Mouse (Mus musculus) kidney, adult 11 months (tissue): ENCODE data around the gene Itga5.
"Not testable (repeated sequence)": the region's sequence is repeated elsewhere in the genome, so short reads cannot be mapped to it uniquely, and the experiment has no call there.

Source experiments
- DNase-seq: peaks from one replicate; pipeline ENCODE4 v3.0.0; 2022

The Itga5 gene

DNA sequence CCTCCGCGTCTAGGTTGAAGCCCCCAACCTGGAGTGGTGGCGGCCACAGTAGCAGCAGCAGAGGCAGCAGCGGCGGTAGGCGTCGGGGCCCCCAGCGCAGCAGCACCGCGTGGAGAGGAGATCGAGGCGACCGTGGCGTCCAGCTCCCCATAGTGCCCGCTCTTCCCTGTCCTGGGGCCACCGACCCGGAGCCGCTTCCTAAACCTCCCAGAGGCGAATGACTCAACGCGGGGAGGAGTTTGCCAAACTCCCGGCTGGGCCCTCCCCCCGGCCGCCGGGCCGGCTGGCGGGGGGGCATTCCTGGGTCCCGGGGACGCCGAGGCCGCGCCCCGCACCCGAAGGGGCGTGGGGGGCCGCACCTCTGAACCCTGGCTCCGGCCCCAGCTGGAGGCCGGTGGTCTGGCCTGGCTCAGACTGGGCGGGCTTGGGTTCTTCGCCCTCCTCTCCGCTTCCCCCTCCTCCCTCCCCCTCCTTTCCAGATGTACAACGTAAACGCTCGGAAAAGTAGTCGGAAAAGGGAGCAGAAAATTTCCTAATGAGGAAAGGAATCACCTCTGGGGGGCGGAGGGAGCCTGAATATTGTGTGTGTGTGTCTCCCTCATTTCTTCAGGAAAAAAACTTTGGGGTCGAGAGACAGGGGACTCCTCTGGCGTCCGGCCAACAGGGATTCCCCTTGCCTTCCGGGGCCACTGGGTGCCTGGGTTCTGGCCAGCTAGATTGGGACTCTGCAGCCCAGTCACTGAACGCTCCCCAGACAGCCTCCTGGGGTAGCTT, at the start of gene Itga5:
Gene Itga5, minus strand, starts transcription at position 388 of the 774 bp plus-strand sequence.
- DNase-seq, result peak; percentile 56

DNA sequence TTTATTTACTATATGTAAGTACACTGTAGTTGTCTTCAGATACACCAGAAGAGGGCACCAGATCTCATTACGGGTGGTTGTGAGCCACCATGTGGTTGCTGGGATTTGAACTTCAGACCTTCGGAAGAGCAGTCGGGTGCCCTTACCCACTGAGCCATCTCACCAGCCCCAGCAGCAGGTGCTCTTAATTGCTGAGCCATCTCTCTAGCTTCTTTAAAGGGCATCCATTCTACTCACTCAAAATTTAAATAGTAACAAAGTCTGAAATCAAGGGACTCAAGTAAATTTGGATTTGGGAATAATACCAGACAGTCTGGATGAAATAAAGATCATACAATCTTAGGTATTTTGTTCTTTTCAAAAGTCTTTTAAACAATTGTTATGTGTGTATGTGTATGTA, 39.0 kb upstream of the Itga5 start:
- DNase-seq, result not testable (repeated sequence)

DNA sequence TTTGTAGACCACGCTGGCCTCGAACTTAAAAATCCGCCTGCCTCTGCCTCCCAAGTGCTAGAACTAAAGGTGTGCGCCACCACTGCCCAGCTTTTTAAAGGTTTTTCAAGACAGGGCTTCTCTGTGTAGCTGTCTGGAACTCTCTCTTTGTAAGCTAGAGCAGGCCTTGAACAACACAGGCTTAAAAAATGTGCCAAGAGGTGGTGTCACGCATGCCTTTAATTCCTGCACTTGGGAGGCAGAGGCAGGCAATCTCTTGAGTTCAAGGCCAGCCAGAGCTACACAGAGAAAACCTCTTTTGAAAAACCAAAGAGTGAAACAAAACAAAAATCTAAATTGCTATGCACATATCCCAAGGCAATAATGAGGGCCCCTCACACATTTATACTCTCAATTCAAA, 34.8 kb upstream of the Itga5 start:
- no peak for DNase-seq

DNA sequence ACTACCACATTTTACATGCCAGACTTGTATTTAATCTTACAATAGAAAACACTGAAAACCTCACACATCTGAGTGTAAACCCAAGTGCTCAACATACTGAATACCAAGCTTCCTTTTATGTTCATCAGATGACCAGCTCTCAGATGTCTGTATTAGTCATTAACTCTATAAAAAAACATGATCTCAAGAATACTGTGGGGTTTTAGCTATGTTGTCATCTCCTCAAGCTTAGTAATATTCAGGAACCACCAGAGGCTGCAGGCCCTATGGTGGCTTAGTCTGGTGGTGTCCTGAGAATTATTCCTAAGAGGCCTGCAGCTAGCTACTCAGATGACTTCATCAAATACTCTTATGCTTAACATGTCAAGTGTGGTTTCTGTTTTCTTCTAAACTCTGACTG, 27.0 kb upstream of the Itga5 start:
- no peak for DNase-seq

DNA sequence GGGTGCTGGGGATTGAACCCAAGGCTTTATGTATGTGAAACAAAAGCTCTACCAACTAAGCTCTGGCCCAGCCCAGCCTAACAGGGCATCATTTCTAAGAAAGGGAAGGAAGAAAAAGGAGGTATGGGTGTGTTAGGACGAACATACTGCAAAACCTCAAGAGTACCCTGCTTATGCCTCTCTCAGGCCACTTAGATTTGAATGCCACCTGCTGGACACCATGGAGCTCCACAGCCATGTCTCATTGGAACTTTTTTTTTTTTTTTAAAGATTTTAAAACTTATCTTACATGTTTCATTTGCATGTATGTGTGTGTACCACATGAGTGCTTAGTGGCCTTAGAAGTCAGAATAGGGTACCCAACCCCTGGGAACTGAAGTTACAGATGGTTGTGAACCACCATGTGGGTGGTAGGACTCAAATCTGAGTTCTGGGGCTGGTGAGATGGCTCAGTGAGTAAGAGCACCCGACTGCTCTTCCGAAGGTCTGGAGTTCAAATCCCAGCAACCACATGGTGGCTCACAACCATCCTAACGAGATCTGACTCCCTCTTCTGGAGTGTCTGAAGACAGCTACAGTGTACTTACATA, 22.1 kb upstream of the Itga5 start:
- DNase-seq, result no peak

DNA sequence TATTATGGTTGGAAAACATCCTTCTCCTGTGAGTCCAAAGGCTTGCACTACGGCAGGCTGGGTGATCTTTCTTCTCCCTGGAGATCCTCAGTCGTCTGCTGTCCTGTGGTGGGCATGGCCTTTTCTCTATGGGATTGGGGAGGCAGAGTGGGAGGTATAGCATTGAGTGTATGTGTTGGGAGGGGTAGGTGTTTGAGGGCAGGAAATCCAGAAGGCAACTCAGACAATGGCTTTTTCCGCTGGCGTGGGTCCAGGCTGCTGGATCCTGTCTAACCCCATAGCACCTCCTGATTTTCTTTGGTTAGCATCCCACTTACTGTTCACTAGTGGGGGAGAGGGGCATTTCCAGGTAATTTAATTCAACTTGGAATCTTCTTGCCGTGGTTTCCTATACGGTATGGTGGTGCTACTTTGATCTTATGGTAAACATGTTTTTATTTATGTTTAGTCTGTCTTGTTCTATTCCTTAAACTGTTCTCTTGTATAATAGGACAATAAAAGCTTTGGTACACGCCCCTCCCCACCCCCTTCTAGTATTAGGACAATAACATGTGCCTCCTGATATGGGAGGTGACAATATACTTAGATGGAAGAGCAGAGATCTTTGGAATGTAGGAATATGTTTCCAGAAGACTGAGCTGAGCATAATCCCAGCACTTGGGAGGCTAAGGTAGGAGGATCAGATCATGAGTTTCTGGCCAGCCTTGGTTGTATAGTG, 17.4 kb upstream of the Itga5 start:
- DNase-seq, result peak; percentile 68

DNA sequence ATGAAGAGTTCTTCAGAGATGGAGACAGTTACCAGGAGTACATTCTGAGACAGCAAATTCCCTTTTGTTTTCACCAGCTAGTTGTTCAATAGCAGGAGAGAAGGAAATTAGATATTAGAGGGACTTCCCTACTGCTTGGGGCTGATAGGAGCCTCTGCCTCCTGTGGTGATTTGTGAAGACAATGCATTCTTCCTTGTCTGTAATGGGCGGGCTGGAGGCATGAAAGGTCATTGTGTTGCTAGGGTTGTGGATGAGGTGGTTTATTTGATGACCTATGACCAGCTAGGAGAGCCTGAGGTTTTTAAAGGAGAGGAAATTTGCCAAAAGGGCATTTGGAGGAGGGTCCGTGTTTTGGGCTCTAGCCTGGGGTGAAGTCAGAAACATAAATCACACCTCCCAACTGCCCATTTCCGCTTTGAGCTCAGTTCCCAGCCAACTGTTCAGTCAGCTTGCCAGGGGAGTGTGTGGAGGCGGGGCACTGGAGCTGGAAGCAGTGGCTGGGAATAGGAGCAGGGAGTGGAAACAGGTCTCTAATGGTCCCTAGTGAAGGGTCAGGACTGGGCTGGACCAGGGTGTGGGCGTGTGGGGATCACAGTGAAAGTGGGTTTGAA, 16.3 kb upstream of the Itga5 start:
- peak; percentile 83 for DNase-seq

DNA sequence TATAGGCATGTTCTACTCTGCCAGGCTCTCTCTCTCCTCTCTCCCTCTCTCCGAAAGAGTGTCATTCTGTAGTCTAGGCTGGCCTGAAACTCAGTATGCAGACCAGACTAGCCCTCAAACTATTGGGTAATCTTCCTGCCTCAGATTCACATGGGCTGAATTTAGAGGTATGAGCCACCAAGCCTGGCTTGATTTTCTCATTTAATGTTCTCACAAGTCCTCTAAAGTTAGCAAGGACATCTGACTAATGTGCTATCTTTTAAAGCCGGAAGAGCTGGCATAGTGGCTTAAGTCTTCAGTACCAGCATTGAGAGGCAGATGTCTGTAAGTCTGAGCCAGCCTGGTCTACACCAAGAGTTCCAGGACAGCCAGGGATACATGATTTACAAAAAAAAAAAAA, 15.5 kb upstream of the Itga5 start:
- no peak for DNase-seq

DNA sequence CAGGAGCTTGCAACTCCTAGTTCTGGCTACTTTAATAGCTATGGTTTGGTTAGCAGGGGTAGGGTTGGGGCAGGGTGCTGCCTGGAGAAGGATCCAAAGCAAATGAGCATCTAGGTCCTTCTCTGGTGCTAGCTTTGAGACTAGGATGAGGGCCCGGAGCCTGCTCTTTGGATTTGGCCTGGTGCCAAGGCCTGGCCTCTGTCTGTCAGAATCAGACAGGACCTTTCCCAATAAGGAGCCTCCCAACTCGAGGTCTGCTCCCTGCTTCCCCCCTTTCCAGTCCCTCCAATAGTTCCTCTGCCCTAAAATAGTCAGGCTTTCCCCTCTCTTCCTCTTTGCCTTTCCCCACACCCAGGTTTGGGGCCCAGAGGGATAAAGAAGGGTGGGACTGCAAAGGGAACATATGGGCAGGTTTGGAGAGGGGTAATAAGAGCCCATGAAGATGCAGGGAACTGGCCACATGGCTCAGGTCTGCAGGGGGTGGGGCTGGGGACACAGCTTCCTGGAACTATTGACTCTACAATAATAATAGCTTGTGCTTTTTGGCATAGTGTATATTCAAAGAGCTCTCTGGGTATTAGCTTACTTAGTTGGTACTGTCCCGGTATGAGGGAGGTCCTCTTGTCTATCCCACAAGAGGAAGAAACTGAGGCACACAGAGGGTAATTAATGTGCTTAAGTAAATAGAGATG, 12.2 kb upstream of the Itga5 start:
- DNase-seq, result no peak

DNA sequence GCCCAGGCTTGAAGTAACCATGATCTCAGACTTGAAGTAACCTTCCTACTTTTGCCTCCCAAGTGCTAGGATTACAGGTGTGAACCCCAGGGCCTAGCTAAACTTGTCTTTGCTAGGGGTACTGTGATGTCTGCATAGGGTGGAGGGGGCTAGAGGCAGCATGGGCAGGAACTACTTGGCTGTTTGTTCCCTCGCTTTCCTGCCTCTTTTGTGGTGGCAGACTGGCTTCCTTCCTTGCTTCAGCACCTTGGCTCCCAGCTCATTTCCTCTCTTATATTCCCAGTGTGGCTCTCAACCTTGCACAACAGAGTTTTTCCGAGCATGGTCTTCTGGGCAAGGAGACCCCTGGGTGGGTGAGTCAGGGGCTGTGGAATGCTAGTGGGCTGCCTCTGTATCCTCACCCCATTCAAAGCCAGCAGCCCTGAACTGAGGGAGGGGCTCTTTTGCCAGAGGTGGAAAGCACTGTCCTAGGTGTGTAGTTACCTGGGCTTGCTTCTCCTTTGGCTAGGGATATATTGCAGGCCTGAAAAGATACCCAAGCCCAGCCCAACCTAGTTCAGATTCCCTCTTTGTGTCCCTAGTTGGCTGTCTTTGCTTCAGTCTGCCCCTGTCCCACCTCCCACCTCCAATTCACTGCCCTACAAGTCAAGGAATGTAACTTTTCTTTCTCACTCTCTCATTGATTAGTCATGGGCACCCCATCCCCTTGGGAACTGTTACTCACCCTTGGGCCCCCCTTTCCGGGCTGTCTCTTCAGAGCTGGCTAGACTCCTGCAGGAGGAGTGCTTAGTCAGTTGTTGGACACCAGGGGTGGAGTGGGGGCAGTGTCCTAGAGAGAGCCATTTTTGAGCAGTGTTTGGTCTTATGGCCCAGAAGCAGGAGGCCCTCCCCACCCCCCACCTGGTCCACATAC, 11.4 kb upstream of the Itga5 start:
- no peak for DNase-seq

DNA sequence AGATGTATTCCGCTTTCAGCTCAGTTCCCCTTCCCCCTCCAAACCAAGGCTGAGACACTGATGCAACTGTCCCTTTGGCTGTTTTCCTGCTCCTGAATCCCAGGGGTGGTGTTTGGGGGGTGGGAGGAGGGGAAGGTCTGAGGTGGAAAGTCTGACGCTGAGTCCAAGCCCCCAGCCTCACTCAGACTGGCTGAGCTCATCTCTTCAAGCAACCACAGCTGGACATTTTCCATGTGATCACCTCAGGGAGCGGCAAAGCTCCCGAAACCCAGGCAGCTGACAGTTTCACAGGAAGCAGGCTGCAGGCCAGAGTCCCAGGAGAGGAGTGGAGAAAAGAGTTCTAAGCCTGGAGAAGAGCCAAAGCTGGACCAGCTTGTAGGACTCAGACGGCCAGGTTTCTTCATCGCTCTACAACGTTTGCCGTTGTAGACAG, 10.3 kb upstream of the Itga5 start:
- DNase-seq, result no peak

DNA sequence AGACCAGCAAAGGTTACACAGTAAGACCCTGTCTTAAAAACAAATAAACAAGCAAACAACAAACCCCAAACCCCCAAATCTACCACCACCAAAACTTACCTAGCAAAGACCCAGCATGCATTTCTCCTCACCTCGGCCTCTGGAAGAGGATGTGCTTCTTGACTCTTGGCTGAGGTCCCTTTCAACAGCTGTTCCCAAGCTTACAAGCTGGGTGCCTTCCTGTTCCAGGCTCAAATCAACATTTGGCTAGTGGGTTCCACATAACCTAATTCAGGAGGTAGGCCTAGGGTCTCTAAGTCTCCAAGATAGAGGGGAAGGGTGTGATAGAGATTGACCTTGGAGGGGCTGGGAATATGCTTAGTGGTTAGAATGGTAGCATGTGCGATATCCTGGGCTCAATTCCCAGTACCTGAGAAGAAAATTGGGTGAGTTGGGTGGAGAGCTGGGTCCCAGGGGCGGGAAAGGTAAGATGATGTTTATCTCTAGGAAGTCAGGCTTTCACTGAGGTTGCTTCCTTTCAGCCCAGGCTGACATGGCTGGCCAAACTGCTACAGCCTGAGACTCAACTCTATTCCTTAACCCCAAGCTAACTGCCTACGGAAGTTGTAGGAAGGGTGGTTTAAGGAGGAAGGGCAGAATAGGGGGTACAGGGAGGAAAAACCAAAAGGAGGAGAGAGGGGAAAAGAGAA, 8.7 kb upstream of the Itga5 start:
- DNase-seq, result no peak

DNA sequence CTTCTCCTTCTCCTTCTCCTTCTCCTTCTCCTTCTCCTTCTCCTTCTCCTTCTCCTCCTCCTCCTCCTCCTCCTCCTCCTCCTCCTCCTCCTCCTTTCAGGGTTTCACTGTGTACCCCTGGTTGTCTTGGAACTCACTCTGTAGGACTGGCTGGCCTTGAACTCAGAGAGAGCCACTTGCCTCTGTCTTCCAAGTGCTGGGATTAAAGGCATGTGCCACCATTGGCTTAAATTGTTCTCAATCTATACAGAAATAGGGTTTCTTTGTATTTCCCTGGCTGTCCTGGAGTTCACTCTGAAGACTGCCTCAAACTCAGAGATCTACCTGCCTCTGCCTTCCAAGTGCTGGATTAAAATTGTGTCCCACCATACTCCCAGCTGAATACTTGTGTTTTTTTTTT, 5.9 kb upstream of the Itga5 start:
- DNase-seq, result no peak

DNA sequence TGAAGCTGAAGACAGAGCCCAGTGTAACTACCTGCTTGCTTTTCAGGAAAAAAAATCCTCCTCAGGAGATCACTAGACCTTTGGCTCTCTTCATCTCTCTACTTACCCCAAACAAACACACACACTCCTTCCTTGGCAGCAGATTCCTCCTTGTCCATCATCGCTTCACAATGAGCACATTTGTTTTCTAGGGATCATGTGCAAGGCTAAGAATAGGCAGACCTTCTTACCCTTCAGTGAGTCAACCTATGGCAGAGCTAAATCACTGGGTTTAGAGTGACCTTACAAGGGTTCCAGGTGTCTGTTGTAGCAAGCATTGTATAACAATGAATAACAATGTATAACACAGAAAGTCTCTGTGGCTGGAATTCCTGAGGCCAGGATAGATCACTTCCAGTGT, 5.2 kb upstream of the Itga5 start:
- no peak for DNase-seq

DNA sequence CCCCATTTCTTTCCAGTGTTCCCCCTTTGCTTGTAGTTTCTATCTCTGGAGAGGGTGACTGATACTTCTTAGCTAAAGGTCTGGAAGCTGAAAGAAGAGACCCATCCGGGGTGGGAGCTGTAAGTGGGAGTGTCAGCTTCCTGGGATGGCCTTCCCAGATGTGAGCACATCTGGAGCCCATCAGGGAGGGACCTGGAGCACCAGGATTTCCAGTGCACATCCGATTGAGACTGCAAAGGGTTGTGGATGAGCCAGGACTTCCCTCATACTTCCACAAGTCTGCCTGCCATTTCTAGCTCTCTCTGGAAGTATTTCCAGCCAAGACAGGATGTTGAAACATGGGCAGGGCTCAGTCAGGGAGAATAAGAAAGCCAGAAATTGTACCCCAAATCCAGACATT, 4.6 kb upstream of the Itga5 start:
- no peak for DNase-seq

DNA sequence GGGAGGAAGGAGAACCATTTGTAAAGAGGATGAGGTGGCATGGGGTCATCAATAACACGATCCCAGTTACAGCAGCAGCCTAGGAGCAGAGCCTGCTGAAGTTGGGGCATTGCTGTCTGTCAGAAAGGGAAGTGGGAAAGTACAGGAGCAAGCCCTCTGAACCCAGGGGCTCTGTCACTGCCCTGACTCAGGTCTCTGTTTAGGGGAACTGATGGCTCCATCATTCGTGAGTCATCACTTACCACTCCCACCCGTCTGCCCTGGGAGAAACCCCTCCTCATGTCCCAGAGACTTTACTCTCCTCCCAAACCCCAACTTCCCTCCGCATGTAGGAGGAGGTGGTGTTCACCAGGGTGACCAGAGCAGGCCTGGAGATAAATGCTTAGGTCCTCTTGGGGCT, 3.9 kb upstream of the Itga5 start:
- DNase-seq, result no peak

DNA sequence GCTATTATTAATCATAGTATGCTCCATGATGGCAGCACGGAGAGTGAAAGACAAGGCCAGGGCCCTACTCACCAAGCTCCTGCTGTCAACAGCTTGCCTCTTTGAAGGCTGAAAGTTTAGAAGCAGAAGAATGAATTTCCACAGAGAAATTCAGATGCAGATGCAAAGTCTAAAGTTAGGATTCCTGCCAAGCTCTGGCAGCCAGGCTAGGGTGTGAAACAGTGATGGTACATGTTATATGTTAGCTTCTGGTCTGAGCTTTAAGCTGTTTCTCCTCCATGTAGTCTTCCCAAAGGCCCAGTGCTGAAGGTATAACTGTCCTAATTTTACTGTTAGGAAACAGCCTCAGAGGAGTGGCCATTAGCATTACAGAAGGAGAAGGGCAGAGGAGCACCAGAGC, 2.6 kb upstream of the Itga5 start:
- DNase-seq, result no peak

DNA sequence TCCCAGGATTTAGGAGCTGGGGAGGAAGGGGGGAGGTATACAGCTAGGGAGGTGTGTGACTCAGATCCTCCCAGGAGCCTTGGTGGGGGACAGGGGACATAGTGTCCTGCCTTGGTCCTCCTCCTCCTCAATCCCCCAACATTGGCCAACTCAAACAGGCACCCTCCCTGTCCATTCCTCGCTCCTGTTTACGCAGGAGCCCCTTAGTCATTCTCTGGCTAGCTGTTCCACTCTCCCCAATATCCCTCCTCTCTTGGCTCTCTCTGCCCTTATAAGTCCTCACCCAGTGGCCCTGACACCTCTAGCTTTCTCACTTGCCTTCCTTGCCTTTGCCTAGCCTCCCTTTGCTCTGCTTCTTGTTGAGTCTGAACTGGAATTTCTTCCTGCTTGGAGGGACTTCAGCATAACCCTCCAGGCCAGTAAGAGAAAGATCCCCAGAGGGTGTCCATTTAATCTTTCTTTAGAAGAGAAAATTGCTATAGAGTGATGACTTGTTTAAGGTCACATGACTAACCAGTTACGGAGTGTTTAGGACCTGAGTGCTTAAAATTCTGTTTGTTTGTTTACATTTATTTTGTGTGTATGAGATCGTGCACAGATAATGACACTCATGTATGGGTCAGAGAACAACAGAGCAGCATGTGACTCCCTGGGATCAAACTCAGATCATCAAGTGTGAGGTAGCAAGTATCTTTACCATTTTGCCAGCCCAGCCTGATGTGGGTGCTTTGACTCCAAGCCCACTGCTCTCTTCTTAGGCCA, 1.8 kb upstream of the Itga5 start:
- DNase-seq, result no peak

DNA sequence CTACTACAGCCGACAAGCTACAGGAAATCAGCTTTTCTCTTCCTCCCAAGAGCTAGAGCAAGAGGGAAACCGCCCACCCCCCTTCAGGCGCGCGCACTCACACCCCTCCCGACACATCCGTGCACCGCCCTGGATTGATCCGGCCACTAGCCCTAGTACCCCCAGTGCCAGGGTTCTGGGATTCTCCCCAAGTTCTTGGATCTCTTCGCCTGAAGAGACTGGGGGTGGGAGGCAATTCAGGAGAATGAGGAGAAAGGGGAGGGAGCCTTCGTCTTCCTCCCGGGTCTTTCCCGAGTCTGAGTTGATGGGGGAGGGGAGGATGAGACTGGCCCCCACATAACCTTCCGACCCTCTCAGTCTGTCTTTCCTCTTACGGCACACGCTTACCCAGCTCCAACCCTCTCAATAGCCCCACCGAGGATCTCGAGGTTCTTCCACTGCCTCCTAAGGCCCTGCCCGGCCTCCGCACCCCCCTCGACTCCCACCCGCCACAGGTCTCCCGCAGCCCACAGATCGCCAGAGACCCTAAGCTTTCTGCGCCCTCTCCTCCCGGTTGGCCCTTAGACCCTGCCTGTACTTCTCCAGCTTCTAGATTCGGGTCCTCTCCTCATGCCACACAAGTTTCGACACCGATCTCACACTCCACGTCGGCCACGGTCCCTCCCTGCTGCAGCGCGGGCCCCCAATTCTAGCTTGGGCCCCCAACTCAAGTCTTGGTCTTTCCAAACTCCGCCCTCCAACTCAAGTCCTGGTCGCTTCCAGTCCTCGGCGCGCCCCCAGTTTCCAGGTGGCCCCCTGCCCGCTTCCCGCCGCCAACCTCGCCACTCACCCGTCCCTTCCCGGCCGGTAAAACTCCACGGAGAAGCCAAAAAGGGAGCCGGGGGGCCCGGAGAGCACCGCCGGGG, 840 bp downstream of the Itga5 start:
- DNase-seq, result no peak

DNA sequence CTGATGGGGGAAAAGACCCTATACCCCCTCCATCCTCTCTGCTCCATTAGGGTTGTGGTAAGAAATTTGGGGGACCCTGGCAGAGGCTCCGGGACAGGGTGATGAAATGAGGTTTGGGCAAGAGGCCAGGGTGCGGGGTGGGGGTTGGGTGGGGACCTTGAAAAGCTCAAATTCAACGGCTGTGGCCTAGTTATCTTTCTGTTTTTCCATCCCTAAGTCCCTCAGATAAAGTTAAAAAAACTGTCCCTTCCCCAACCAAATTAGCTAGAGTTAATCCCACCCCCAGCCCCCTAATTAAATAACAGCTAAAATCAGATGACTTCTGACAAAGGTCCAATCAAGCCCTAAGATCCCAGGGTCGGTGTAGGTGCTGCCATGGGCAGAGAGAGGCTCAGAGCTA, 1.8 kb downstream of the Itga5 start:
- DNase-seq, result no peak
